Mouse (Mus musculus) neural tube, embryonic 13.5 days (tissue): ENCODE results near the gene Tns3. TPM values are rescaled to one million over a fixed set of nuclear protein-coding genes. Genes with fewer than 3 reads are reported as not detected.
A peak's percentile ranks its signal among the peaks of the same experiment; 100 is the strongest.

Source experiments
- ATAC-seq: fragments of 200-750 bp; cut with Nextera tagmentation; 2 replicates; pipeline ENCODE4 v1.8.0; 2017; ENCODE audit warnings: low read depth, mild to moderate bottlenecking, moderate TSS enrichment, moderate library complexity
- H3K27ac ChIP-seq: fragments of 300-500 bp; sonication (generic); replicated peaks from 2 replicates; pipeline ENCODE4 v1.5.1; 2015; ENCODE audit warnings: moderate library complexity, mild to moderate bottlenecking, inconsistent platforms
- H3K27me3 ChIP-seq: fragments of 300-500 bp; sonication (generic); 2 replicates; pipeline ENCODE4 v1.6.1; 2015; ENCODE audit warnings: mild to moderate bottlenecking, inconsistent platforms
- H3K36me3 ChIP-seq: fragments of 300-500 bp; sonication (generic); 2 replicates; pipeline ENCODE4 v1.6.1; 2015; ENCODE audit warnings: mild to moderate bottlenecking, inconsistent platforms
- H3K4me1 ChIP-seq: fragments of 300-500 bp; sonication (generic); replicated peaks from 2 replicates; pipeline ENCODE4 v1.6.1; 2015; ENCODE audit warnings: inconsistent platforms
- H3K4me2 ChIP-seq: fragments of 300-500 bp; sonication (generic); 2 replicates; pipeline ENCODE4 v1.6.1; 2015; ENCODE audit warnings: inconsistent platforms, mild to moderate bottlenecking, moderate library complexity
- H3K4me3 ChIP-seq: fragments of 300-500 bp; sonication (generic); 2 replicates; pipeline ENCODE4 v1.5.1; 2015; ENCODE audit warnings: mild to moderate bottlenecking, inconsistent platforms
- H3K9ac ChIP-seq: fragments of 300-500 bp; sonication (generic); 2 replicates; pipeline ENCODE4 v1.6.1; 2015; ENCODE audit warnings: moderate library complexity, mild to moderate bottlenecking, inconsistent platforms
- H3K9me3 ChIP-seq: fragments of 300-500 bp; sonication (generic); 2 replicates; pipeline ENCODE4 v1.6.1; 2016; ENCODE audit warnings: inconsistent platforms
- WGBS: fragments of 180-500 bp; shearing (Covaris S2); methylation state at CpG from one replicate; pipeline ENCODE4 v1.1.7; 2015; 5-methylcytosine and 5-hydroxymethylcytosine counted together
- polyA plus RNA-seq: library from polyadenylated mRNA; unstranded; fragments of >200 nt; fragmentation: Nextera tagmentation; extraction: Ambion mirVana; gene quantifications from 2 replicates; pipeline ENCODE4 v1.2.1, GENCODE M21; 2015

The Tns3 gene
- polyA plus RNA-seq = 7.9 TPM in 2 replicates

- Histone ChIP-seq H3K9ac (peak within 1 kb of the TSS; percentile 74), H3K4me2 (peak within 1 kb of the TSS; percentile 78), H3K9me3 (no peaks in the 10 kb centered on the region), H3K36me3 (no peaks in the 10 kb centered on the region), H3K4me3 (peak within 1 kb of the TSS; percentile 58), H3K27me3 (peaks cover 36% of the 10 kb centered on the region), H3K4me1 (peaks cover 24% of the 10 kb centered on the region), H3K27ac (peak within 1 kb of the TSS; percentile 11; the same call in 1 of the 2 replicates)
- under 1% methylated on average over 37 of the region's 37 CpGs for WGBS
- ATAC-seq = no peak; the same call in none of the 2 replicates
These were observed at the start of gene Tns3 for GRCm38 (mm10) chr11:8664393-8664743. Gene Tns3 (minus strand): TSS chr11:8664535.

DNA sequence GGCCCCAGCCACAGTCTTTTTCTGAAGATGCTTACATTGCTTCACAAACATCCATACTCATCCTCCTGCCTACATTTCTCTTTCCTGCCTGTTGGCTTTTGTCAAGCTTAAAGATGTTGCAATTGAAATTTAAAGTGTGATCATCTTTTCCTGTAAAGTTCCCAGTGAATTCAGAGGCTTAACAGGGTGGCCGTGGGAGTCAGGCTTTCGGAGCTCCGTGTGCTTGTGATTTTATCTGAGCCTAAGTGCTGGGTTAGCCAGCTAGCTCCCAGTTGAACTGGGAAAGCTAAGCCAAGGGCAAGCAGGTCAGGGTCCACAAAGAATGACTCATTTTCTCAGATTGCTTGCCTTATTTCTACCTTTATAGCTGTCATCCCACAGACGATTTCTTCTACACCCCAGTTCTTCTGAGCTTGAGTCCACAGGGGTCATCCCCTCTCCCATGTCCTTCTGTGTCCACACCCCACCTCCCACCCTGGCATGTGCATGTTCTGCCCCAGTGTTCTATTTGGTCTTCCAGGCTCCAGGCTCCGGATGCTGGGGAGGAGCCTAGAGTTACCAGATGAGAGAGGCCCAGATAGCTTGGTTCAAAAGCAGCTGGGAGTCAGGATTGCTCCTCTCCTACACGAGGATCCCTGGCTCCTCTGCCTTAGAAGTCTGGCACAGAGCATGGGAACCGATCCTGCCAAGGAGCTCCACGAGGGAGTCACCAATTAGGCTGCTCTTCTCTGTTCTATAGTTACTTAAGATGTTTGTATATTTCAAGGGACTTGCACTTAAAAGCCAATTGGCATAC, 42.1 kb upstream of the Tns3 start:
- H3K4me3 ChIP-seq = no peak overlapping the region
- H3K9ac ChIP-seq = no peak overlapping the region
- no peaks in the 10 kb centered on the region for H3K9me3 ChIP-seq
- no peak for ATAC-seq
- no peak overlapping the region for H3K27ac ChIP-seq
- no peaks in the 10 kb centered on the region for H3K36me3 ChIP-seq
- no peak overlapping the region for H3K4me2 ChIP-seq
- WGBS = 71% methylated on average over 8 of the region's 8 CpGs
- no peaks in the 10 kb centered on the region for H3K4me1 ChIP-seq
- no peaks in the 10 kb centered on the region for H3K27me3 ChIP-seq

DNA sequence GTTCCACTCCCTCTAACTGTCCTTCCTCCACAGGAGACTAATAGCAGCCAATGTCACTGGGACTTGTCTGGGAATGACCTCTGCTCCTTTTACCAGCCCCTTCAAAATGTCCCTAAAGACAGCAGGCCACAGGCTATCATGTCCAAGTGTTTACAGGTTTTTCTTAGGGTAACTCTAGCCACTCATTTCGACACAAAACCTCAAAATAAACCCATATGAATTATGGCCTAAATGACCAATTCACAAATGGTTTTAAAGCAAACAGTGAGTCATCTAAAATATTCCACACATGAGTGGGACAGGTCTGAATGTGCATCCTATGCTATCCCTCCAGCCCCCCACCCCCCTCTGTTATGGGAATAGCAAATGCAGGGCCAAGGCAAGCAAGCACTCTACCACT, 40.8 kb upstream of the Tns3 start:
- H3K4me3 ChIP-seq = no peak overlapping the region
- H3K27ac ChIP-seq = no peak overlapping the region
- WGBS = 82% methylated on average over 1 of the region's 1 CpGs
- no peaks in the 10 kb centered on the region for H3K4me1 ChIP-seq
- H3K36me3 ChIP-seq = no peaks in the 10 kb centered on the region
- no peak overlapping the region for H3K9ac ChIP-seq
- no peaks in the 10 kb centered on the region for H3K9me3 ChIP-seq
- no peak for ATAC-seq
- no peaks in the 10 kb centered on the region for H3K27me3 ChIP-seq
- H3K4me2 ChIP-seq = no peak overlapping the region

DNA sequence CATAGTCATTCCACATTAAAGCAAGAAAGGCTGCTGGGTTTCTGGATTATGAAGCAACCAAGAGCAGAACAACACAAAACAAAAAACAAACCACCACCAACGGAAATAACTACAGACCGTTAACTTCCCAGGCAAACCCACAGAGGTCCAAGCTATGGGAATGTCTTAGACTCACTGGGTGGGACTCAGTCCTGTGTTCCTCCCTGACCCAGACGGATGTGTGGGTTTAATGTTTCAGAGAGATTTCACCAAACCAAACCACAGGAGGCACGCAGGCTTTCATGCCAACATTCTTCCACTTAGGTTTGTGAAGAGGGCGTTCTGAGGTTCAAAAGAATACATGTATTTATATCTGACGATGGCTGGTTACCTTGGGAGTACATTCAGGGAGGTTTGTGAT, 39.5 kb upstream of the Tns3 start:
- WGBS = 86% methylated on average over 6 of the region's 6 CpGs
- H3K27me3 ChIP-seq = no peaks in the 10 kb centered on the region
- no peak overlapping the region for H3K27ac ChIP-seq
- H3K4me1 ChIP-seq = no peaks in the 10 kb centered on the region
- H3K36me3 ChIP-seq = no peaks in the 10 kb centered on the region
- H3K9me3 ChIP-seq = no peaks in the 10 kb centered on the region
- no peak overlapping the region for H3K4me3 ChIP-seq
- no peak for ATAC-seq
- H3K9ac ChIP-seq = no peak overlapping the region
- H3K4me2 ChIP-seq = no peak overlapping the region

DNA sequence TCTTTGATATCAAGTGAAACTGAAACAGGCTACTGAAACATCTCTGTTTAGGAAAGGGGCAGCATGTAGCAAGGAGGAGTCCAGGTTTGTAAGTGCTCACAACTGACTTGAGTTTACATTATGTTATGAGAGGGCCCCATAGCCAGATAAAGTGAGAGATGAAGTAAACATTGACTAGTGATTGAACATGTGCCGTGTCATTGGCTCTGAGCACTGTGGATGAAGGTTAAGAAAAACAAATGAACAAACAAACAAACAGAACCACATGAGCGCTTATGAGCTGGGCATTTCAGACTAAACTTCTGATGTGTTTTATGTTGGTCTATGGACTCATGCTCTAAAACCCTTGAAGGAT, 38.2 kb upstream of the Tns3 start:
- no peak overlapping the region for H3K4me2 ChIP-seq
- no peak for ATAC-seq
- H3K9me3 ChIP-seq = no peaks in the 10 kb centered on the region
- WGBS = 99% methylated on average over 2 of the region's 2 CpGs
- no peak overlapping the region for H3K27ac ChIP-seq
- no peak overlapping the region for H3K4me3 ChIP-seq
- H3K4me1 ChIP-seq = no peaks in the 10 kb centered on the region
- H3K27me3 ChIP-seq = no peaks in the 10 kb centered on the region
- H3K36me3 ChIP-seq = no peaks in the 10 kb centered on the region
- H3K9ac ChIP-seq = no peak overlapping the region

DNA sequence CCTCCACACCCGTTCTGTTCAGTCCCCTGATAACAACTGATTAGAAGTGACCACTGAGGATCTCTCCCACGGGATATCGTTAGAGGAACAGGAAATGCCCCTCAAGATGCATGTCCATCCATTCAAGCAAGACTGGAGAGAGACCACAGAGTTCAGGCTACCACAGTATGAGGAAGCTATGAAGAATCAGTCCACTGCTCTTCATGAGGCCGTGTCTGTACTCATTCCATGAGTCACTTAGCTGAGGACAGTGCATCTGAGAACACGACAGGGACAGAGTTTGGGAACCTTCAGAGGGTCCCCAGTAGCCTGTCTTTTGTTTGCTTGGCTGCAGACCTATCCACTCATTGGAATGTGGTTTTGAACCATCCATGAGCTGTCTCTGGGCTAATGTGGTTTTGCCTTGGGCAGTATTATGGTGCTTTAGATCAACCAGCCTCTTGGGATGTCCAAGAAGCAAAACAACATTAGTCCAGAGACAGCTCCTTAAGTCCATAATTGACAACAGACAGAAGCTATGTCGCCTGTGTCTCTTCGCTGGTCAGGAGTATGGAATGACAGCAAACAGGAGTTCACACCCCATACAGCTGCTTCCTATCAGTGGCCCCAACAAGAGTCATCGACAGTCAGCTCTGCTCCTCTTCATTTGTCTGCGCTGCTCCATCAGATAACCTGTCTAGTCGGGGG, 37.7 kb upstream of the Tns3 start:
- H3K36me3 ChIP-seq = no peaks in the 10 kb centered on the region
- H3K4me1 ChIP-seq = no peaks in the 10 kb centered on the region
- H3K27me3 ChIP-seq = no peaks in the 10 kb centered on the region
- ATAC-seq = no peak
- 83% methylated on average over 10 of the region's 10 CpGs for WGBS
- H3K27ac ChIP-seq = no peak overlapping the region
- H3K4me3 ChIP-seq = no peak overlapping the region
- no peak overlapping the region for H3K4me2 ChIP-seq
- no peak overlapping the region for H3K9ac ChIP-seq
- no peaks in the 10 kb centered on the region for H3K9me3 ChIP-seq

DNA sequence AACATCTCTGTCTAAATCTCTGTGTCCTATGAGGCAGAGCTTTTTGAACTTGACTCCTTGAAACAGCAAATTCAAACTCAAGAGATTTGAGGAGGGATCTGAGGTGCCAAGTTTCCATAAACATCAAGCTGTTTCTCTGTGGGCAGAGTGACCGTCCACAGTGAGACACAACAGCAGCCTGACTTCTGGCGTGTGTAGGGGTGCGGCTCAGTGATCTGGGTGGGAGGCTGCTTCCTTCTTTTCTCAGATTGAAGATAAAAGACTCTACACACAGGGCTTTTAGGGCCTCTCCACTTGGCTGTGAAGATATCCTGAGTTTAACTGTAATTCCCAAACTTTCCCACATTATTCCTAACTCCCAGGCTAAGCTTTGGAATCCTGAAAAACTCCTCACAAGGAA, 37.1 kb upstream of the Tns3 start:
- H3K4me1 ChIP-seq = no peaks in the 10 kb centered on the region
- no peaks in the 10 kb centered on the region for H3K9me3 ChIP-seq
- H3K27me3 ChIP-seq = no peaks in the 10 kb centered on the region
- H3K4me3 ChIP-seq = no peak overlapping the region
- no peak overlapping the region for H3K27ac ChIP-seq
- 81% methylated on average over 3 of the region's 3 CpGs for WGBS
- H3K9ac ChIP-seq = no peak overlapping the region
- H3K36me3 ChIP-seq = no peaks in the 10 kb centered on the region
- ATAC-seq = no peak
- no peak overlapping the region for H3K4me2 ChIP-seq

DNA sequence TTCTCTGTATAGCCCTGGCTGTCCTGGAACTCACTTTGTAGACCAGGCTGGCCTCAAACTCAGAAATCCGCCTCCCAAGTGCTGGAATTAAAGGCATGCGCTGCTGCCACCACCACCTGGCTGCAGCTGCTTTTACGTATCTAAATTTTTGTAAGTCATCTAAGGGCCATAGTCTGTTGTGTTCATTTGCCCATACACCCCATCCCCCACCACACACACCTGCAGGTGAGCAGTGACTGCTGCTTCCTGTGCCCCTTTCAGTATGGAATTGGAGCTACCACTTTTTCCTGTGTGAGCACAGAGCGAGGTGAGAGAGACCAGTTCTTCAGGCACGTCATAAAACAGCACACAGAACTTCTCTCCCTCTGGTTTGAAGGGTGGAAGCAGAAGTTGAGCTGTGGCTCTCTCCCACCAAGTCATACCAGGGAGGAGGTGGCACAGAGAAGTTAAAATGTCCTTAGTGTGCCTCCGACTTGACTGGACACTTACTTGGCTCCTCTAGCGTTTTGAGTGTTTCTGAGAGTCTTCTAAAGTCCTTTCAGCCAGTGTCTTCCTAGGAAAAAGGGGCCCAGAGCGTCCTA, 36.4 kb upstream of the Tns3 start:
- 84% methylated on average over 8 of the region's 8 CpGs for WGBS
- no peak overlapping the region for H3K4me2 ChIP-seq

GRCm38 (mm10) chr11:8699777-8700176, 35.4 kb upstream of the Tns3 start:
- no peak for ATAC-seq
- H3K9ac ChIP-seq = no peak overlapping the region
- no peaks in the 10 kb centered on the region for H3K27me3 ChIP-seq
- no peaks in the 10 kb centered on the region for H3K9me3 ChIP-seq
- no peak overlapping the region for H3K4me2 ChIP-seq
- no peak overlapping the region for H3K27ac ChIP-seq
- H3K36me3 ChIP-seq = no peaks in the 10 kb centered on the region
- H3K4me3 ChIP-seq = no peak overlapping the region
- WGBS = 30% methylated on average over 5 of the region's 5 CpGs
- no peaks in the 10 kb centered on the region for H3K4me1 ChIP-seq

More for the DNA sequence above, 36.4 kb upstream of the Tns3 start:
- no peaks in the 10 kb centered on the region for H3K9me3 ChIP-seq
- H3K4me3 ChIP-seq = no peak overlapping the region
- H3K4me1 ChIP-seq = no peaks in the 10 kb centered on the region
- no peak overlapping the region for H3K9ac ChIP-seq
- H3K36me3 ChIP-seq = no peaks in the 10 kb centered on the region
- no peak for ATAC-seq
- no peak overlapping the region for H3K27ac ChIP-seq
- no peaks in the 10 kb centered on the region for H3K27me3 ChIP-seq

- 93% methylated on average over 3 of the region's 3 CpGs for WGBS
- peaks cover 11% of the 10 kb centered on the region for H3K4me1 ChIP-seq
- H3K27me3 ChIP-seq = no peaks in the 10 kb centered on the region
- H3K36me3 ChIP-seq = no peaks in the 10 kb centered on the region
- H3K9ac ChIP-seq = no peak overlapping the region
- no peak overlapping the region for H3K27ac ChIP-seq
- no peak for ATAC-seq
- H3K4me2 ChIP-seq = no peak overlapping the region
- no peak overlapping the region for H3K4me3 ChIP-seq
- H3K9me3 ChIP-seq = no peaks in the 10 kb centered on the region
These were observed 33.3 kb upstream of the Tns3 start for GRCm38 (mm10) chr11:8697670-8698069.

DNA sequence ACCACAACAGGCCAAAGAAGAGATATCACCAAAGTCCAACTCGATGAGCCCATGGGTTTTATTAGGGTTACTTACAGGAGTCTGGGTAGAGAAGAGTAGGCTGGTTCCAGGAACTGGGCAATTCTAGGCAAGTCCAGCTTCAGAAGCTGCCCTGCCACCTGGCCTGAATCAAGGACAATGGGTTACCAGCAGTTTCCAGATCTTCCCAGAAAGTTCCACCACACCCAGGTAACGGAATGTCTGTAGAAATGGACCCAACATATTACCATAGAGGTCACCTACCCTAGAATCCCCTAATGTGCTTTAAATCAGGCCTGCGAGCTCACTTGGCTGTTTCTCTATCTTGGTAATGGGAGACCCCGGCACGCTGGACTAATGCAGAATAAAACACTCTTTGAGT, 29.8 kb upstream of the Tns3 start:
- Histone ChIP-seq H3K4me1 (peaks cover 26% of the 10 kb centered on the region), H3K36me3 (no peaks in the 10 kb centered on the region), H3K27ac (no peak overlapping the region), H3K27me3 (no peaks in the 10 kb centered on the region; the same call in 1 of the 2 replicates), H3K9ac (no peak overlapping the region), H3K4me2 (no peak overlapping the region), H3K4me3 (no peak overlapping the region), H3K9me3 (no peaks in the 10 kb centered on the region)
- ATAC-seq = no peak
- 93% methylated on average over 5 of the region's 5 CpGs for WGBS
